Mouse (Mus musculus) C2C12 (cell line): ENCODE results near the gene Lrch3. TPM values are rescaled to one million over a fixed set of nuclear protein-coding genes. Genes with fewer than 3 reads are reported as not detected.
"Not testable (repeated sequence)": the region's sequence is repeated elsewhere in the genome, so short reads cannot be mapped to it uniquely, and the experiment has no call there.

Experiments used
- H3K27me3 ChIP-seq: one replicate; pipeline ENCODE4 v1.6.1; 2011; ENCODE audit not compliant: control insufficient read depth, insufficient read depth, insufficient read length
- H3K36me3 ChIP-seq: one replicate; pipeline ENCODE4 v1.6.1; 2011; ENCODE audit not compliant: control insufficient read depth, insufficient read depth
- H3K4me3 ChIP-seq: one replicate; pipeline ENCODE4 v1.5.1; 2011; ENCODE audit warnings: mild to moderate bottlenecking, control low read depth; ENCODE audit not compliant: poor library complexity, insufficient read depth, severe bottlenecking
- H3K79me2 ChIP-seq: one replicate; pipeline ENCODE4 v1.6.1; 2011; ENCODE audit not compliant: control insufficient read depth, insufficient read depth
- H3K79me3 ChIP-seq: one replicate; pipeline ENCODE4 v1.6.1; 2011; ENCODE audit warnings: low read depth, control low read depth
- H3ac ChIP-seq: one replicate; pipeline ENCODE3; 2011; ENCODE audit warnings: low read depth; ENCODE audit not compliant: control insufficient read depth, insufficient read length
- CEBPB ChIP-seq: IDR thresholded peaks from one replicate; pipeline ENCODE4 v1.6.1; 2011; ENCODE audit warnings: low read depth, mild to moderate bottlenecking, control low read depth, moderate library complexity
- CTCF ChIP-seq: IDR thresholded peaks from one replicate; pipeline ENCODE4 v1.5.1; 2011; ENCODE audit not compliant: control insufficient read depth, insufficient read depth, insufficient read length
- FOSL1 ChIP-seq: IDR thresholded peaks from one replicate; pipeline ENCODE4 v1.8.0; 2011; ENCODE audit warnings: mild to moderate bottlenecking, low read length; ENCODE audit not compliant: poor library complexity, insufficient read depth, severe bottlenecking
- MAX ChIP-seq: IDR thresholded peaks from one replicate; pipeline ENCODE4 v1.6.1; 2011; ENCODE audit warnings: mild to moderate bottlenecking, control low read depth
- MYOD1 ChIP-seq: IDR thresholded peaks from one replicate; pipeline ENCODE4 v1.6.1; 2011; ENCODE audit warnings: low read depth; ENCODE audit not compliant: control insufficient read depth, insufficient read length
- MYOG ChIP-seq: IDR thresholded peaks from one replicate; pipeline ENCODE4 v1.6.1; 2011; ENCODE audit not compliant: control insufficient read depth, insufficient read length; ENCODE audit errors: extremely low read depth
- USF1 ChIP-seq: IDR thresholded peaks from one replicate; pipeline ENCODE4 v1.6.1; 2011; ENCODE audit warnings: low read depth, mild to moderate bottlenecking, control low read depth, moderate library complexity
- polyA plus RNA-seq: library from polyadenylated mRNA; unstranded; fragments of >200 nt; fragmentation: generic; extraction: Trizol; gene quantifications from one replicate; pipeline ENCODE4 v1.2.1, GENCODE M21; 2012; ENCODE audit warnings: missing spikeins

The Lrch3 gene
- polyA plus RNA-seq, 1 experiment, result 6.7 TPM

- H3K36me3 ChIP-seq, result no peaks in the 10 kb centered on the region
- no peak overlapping the region for H3K4me3 ChIP-seq
- H3ac ChIP-seq, result no peak overlapping the region
- peaks cover 7% of the 10 kb centered on the region for H3K79me2 ChIP-seq
- TF ChIP-seq USF1 (no peak), FOSL1 (no peak), CEBPB (no peak), MAX (no peak), CTCF (no peak), MYOD1 (no peak), MYOG (no peak)
- H3K27me3 ChIP-seq, result no peaks in the 10 kb centered on the region
- peaks cover 4% of the 10 kb centered on the region for H3K79me3 ChIP-seq
Measured at GRCm38 (mm10) chr16:32873366-32873765, 40.5 kb upstream of the Lrch3 start.

GRCm38 (mm10) chr16:32875281-32875680 is 38.6 kb upstream of the Lrch3 start:
- not testable (repeated sequence) for H3K36me3 ChIP-seq, H3K27me3 ChIP-seq, H3ac ChIP-seq, H3K4me3 ChIP-seq
- Histone ChIP-seq H3K79me3 (peaks cover 23% of the 10 kb centered on the region), H3K79me2 (peaks cover 26% of the 10 kb centered on the region)

GRCm38 (mm10) chr16:32875847-32876246 is 38.1 kb upstream of the Lrch3 start:
- Histone ChIP-seq H3K4me3 (no peak overlapping the region), H3ac (no peak overlapping the region), H3K79me3 (peaks cover 27% of the 10 kb centered on the region), H3K27me3 (no peaks in the 10 kb centered on the region), H3K36me3 (no peaks in the 10 kb centered on the region), H3K79me2 (peaks cover 32% of the 10 kb centered on the region)
- TF ChIP-seq USF1 (no peak), CTCF (no peak), CEBPB (no peak), MAX (no peak), MYOD1 (no peak), FOSL1 (no peak), MYOG (no peak)

GRCm38 (mm10) chr16:32876831-32877230 is 37.1 kb upstream of the Lrch3 start:
- Histone ChIP-seq H3K27me3 (no peaks in the 10 kb centered on the region), H3K4me3 (peak overlapping the region; percentile 71), H3K79me3 (peaks cover 33% of the 10 kb centered on the region), H3K36me3 (no peaks in the 10 kb centered on the region), H3ac (no peak overlapping the region), H3K79me2 (peaks cover 42% of the 10 kb centered on the region)
- TF ChIP-seq CTCF, result no peak
- TF ChIP-seq CEBPB, result no peak
- TF ChIP-seq USF1, result no peak
- no peak for TF ChIP-seq MAX
- no peak for TF ChIP-seq FOSL1
- no peak for TF ChIP-seq MYOG
- TF ChIP-seq MYOD1, result no peak

DNA sequence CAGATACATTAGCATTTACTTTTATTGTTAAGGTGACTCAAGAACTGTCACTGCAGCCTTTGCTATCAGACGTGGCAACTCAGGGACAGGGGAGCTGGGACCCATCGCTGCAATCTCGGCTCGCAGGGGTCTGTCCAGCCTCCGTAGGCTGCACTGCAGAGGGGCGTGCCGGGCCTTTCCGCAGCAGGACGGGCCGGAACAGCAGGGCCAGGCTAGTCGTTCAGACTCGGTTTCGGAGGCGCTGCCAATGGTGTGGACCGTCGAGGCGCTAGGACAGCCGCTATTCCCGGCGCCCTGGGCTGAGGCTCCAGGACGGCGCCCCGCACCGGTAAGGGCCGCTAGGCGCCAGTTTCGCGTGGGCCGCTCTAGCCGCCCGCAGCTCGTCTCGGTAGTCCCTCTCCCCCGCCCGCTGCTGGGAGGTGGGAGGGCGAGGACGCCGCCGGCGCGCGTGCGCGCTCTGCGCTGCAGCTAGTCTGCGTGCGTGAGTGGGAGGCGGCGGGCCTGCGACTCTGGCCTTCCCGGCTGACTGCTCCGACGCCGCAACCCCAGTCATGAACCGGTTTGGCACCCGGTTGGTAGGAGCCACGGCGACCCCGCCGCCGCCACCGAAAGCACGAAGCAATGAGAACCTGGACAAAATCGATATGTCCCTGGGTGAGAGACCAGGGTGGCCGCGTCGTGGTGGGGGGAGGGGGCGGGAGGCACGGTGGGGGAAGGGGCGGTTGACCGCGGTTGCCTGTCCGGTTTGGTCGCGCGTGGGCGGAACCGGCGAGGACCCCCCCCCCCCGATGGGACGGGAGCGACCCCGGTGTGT is 36.4 kb upstream of the Lrch3 start, which contains the start of the genes Fyttd1 and Rubcn:
Fyttd1 (plus strand) TSS at position 158 of the 814 bp plus-strand sequence.
Rubcn (minus strand) TSS at position 424 of the 814 bp plus-strand sequence.
- Histone ChIP-seq H3ac (peak within 1 kb of the TSS; percentile 71), H3K27me3 (no peaks in the 10 kb centered on the region), H3K79me3 (peaks cover 34% of the 10 kb centered on the region), H3K79me2 (peaks cover 49% of the 10 kb centered on the region), H3K4me3 (peak within 1 kb of the TSS; percentile 71), H3K36me3 (no peaks in the 10 kb centered on the region)
- TF ChIP-seq MYOG (no peak), CTCF (peak; percentile 82)

GRCm38 (mm10) chr16:32878157-32878598 is 35.7 kb upstream of the Lrch3 start:
- Histone ChIP-seq H3K27me3 (no peaks in the 10 kb centered on the region), H3ac (peak overlapping the region; percentile 62), H3K4me3 (peak overlapping the region; percentile 71), H3K79me3 (peaks cover 39% of the 10 kb centered on the region), H3K36me3 (no peaks in the 10 kb centered on the region), H3K79me2 (peaks cover 55% of the 10 kb centered on the region)
- no peak for TF ChIP-seq MYOG
- TF ChIP-seq USF1, result no peak
- TF ChIP-seq CEBPB, result no peak
- no peak for TF ChIP-seq FOSL1
- no peak for TF ChIP-seq MYOD1
- no peak for TF ChIP-seq MAX
- TF ChIP-seq CTCF, result no peak
